Mouse (Mus musculus) layer of hippocampus, adult 11-12 months (tissue): ENCODE measurements around the gene Slc35e2.
A peak's percentile ranks its signal among the peaks of the same experiment; 100 is the strongest.
"Not testable (repeated sequence)": the region's sequence is repeated elsewhere in the genome, so short reads cannot be mapped to it uniquely, and the experiment has no call there.

Experiments
- DNase-seq: peaks from one replicate; pipeline ENCODE4 v3.0.0; 2022; ENCODE audit warnings: low spot score

Slc35e2 gene

GRCm38 (mm10) chr4:155630267-155630666, 29.1 kb downstream of the Slc35e2 start:
- no peak for DNase-seq

GRCm38 (mm10) chr4:155635766-155636499, 34.7 kb downstream of the Slc35e2 start:
- no peak for DNase-seq

- DNase-seq = no peak
Observed at GRCm38 (mm10) chr4:155643531-155643930, 42.3 kb downstream of the Slc35e2 start.

- DNase-seq = not testable (repeated sequence)
Observed at GRCm38 (mm10) chr4:155645308-155645707, 44.1 kb downstream of the Slc35e2 start, which contains the start of gene Gm10563. TSS of gene Gm10563 (minus strand) at chr4:155645408.

GRCm38 (mm10) chr4:155645721-155646120, 44.5 kb downstream of the Slc35e2 start:
- no peak for DNase-seq

- DNase-seq = no peak
Observed at GRCm38 (mm10) chr4:155649355-155649754, 48.1 kb downstream of the Slc35e2 start.

- DNase-seq = no peak
Observed at GRCm38 (mm10) chr4:155651553-155652269, 50.5 kb downstream of the Slc35e2 start.

GRCm38 (mm10) chr4:155652283-155653085, 51.3 kb downstream of the Slc35e2 start:
- DNase-seq = no peak

- peak; percentile 30 for DNase-seq
Observed at GRCm38 (mm10) chr4:155653086-155653450, 51.9 kb downstream of the Slc35e2 start, which contains the start of gene Mmp23. TSS of gene Mmp23 (minus strand) at chr4:155653384.

GRCm38 (mm10) chr4:155653451-155654182, 52.4 kb downstream of the Slc35e2 start:
- no peak for DNase-seq

GRCm38 (mm10) chr4:155654183-155654455, 52.9 kb downstream of the Slc35e2 start:
- no peak for DNase-seq

GRCm38 (mm10) chr4:155654456-155655298, 53.5 kb downstream of the Slc35e2 start:
- peak; percentile 33 for DNase-seq

- DNase-seq = no peak
Observed at GRCm38 (mm10) chr4:155656214-155656751, 55.1 kb downstream of the Slc35e2 start.

GRCm38 (mm10) chr4:155658961-155659360, 57.7 kb downstream of the Slc35e2 start:
- DNase-seq = no peak

GRCm38 (mm10) chr4:155660641-155661040, 59.4 kb downstream of the Slc35e2 start:
- DNase-seq = no peak

GRCm38 (mm10) chr4:155666903-155667302, 65.7 kb downstream of the Slc35e2 start:
- no peak for DNase-seq

- peak; percentile 99 for DNase-seq
Observed at GRCm38 (mm10) chr4:155668689-155669597, 67.7 kb downstream of the Slc35e2 start, which contains the start of gene Mib2. TSS of gene Mib2 (minus strand) at chr4:155669198.

GRCm38 (mm10) chr4:155669598-155670075, 68.4 kb downstream of the Slc35e2 start:
- no peak for DNase-seq

GRCm38 (mm10) chr4:155670236-155670635, 69.0 kb downstream of the Slc35e2 start:
- DNase-seq = not testable (repeated sequence)
